Mouse (Mus musculus): ENCODE data around the gene Marveld1.
A peak's percentile ranks its signal among the peaks of the same experiment; 100 is the strongest.

The Marveld1 gene

DNA sequence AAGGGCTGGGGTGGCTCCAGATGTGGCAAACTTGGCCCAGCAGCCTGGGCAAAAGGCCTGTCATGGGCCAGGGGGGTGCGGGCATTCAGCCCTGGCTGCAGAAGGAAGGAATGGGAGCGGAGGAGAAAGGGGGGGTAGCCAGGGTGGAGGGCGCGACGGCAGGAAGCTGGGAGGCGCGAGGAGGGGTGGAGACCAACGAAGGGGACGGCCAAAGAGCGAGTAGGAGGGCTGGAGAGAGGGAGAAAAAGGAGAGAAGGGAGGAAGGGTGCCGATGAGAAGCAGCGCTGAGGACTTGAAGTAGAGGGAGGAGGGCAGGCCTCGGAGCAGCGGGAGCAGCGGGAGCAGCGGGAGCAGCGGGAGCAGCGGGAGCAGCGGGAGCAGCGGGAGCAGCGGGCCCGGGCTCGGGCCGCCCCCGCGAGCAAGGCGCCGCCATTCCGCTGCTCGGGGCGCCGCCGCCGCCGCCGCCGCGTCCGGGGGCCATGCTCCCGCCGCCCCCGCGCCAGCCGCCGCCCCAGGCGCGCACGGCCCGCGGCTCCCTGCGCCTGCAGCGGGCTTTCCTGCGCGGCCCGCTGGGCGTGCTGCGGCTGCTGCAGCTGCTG is at the start of gene Marveld1:
TSS of gene Marveld1 (plus strand) at position 231 of the 599 bp plus-strand sequence.
- peak; percentile 63 for DNase-seq (ENCODE audit: low read depth, low spot score)

DNA sequence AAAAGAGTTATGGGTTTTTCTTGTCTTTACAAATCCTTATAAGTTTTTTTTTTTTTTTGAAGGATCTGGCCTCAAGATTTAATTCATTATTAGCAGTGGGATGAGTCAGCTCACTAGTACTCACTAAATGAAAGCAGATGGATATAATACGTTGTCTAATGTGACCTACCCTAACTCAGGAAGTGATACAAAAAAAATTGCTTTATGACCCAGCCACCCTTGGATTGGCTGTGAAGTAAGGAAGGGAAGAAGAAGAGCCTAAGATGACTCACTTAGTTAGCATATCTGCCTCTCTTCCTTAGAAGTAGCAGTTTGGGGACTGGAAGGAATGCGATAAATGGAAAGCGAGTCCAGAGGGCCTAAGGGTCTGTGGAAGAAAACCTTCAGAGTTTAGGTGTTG is 47.8 kb upstream of the Marveld1 start:
- no peak for DNase-seq (ENCODE audit: low read depth, low spot score)

DNA sequence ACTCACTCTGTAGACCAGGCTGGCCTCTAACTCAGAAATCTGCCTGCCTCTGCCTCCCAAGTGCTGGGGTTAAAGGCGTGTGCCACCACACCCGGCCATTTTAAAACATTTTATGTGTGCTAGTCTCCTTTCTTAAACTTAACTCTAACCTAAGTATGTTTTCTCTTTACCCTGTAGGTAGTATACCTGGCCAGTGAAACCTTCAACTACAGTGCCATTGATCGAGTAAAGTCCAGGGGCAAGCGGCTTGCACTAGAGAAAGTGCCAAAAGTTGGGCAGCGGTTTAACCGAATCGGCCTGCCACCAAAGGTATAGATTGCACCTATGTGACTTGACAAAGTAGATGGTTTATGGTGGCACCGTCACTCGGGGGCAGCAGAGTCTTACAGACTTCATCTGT is 42.5 kb upstream of the Marveld1 start:
- DNase-seq (ENCODE audit: low read depth, low spot score), result peak; percentile 17

DNA sequence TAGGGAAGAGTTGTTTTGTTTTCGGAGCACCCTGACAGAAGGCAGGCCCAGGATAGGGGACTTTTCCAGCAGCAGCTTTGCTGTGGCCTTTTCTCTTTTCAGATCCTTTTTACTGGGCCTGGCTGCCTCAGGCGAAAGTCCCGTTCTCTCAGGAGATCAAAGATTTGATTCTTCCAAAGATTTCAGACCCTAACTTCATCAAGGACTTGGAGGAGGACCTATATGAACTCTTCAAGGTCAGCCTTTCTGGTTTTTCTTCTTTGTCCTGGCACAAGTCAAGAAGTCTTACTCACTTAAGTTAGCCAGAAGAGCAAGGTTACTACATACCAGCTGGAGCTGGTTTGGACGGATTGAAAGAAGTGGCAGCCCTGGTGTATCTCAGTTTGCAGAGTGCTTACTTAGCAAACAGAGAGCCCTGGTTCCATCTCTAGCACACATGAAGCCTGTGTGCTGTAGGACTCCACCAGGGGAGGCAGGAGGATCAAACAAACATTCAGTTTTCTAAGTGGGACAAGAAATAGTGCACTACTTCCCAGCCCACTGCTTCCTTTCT is 31.3 kb upstream of the Marveld1 start:
- no peak for DNase-seq (ENCODE audit: low read depth, low spot score)

DNA sequence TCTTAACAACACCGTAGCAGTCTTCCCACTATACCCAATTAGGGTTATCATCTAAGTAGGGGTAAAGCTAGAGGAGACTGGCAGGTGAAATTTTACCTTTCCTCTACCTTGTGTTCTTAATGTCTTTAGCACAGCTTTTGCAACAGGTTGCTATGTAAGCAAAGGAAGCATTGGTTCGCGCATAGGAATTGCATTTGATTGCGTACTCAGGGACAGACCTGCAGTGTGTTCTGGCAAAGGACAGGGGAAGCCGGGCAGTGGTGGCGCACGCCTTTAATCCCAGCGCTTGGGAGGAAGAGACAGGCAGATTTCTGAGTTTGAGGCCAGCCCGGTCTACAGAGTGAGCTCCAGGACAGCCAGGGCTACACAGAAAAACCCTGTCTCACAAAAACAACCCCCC is 29.1 kb upstream of the Marveld1 start:
- DNase-seq (ENCODE audit: low read depth, low spot score), result no peak

DNA sequence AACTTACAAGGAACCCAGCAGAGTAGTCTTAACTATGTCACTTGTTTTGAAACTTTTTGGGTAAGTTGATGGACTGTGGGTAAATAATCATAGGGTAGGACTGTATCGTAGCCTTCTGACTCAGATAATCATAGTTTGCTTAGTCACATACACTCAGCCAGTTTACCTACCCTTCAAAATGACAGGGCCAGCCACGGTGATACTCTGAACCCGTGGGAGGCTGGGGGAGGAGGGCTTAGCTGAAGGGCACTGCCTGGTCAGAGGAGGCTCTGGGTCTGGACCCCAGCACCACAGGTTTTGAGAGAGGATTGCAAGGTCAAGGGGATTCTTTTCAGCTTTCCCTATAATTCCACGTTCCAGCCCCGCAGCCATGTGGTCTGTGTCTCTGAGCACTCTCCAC is 28.6 kb upstream of the Marveld1 start:
- DNase-seq (ENCODE audit: low read depth, low spot score), result no peak

DNA sequence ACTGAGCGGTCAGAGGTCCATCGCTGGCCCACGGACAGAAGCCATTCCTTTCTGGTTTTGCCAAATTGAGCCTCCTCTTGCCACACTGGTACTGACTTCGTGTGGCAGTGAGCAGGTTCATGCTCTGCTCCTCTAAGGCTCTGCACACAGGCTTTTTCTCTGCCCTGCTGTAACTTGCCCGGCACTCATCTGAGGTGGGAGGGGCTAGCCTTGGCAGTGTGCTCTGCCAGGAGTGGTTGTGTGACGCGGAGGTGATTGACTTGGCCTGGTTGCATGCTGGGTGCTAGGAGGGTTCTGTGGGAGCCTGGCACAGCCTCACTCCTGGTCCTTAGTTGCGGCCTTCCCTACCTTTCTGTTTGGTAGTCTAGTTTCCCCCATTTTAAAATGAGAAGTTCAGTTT is 26.7 kb upstream of the Marveld1 start:
- DNase-seq (ENCODE audit: low read depth, low spot score), result no peak

DNA sequence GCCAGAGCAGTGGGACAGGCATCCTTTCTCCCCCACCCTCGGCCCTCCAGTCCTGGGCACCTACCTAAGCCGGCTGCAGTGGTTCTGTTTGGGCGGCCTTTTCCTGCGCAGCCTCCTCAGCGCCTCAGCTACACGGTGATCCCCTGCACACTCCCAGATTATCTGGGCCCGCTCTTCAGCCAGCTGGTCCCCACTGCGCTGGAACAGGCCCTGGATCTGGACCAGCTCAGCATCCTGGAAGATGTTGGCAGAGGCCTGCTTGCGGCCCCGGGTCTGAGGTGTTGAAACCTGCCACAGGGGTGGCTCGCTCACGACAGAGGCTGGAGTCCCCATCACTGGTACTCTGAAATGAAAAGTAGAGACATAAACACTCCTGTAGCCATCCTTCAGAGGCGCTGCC is 22.5 kb upstream of the Marveld1 start:
- DNase-seq (ENCODE audit: low read depth, low spot score), result no peak

DNA sequence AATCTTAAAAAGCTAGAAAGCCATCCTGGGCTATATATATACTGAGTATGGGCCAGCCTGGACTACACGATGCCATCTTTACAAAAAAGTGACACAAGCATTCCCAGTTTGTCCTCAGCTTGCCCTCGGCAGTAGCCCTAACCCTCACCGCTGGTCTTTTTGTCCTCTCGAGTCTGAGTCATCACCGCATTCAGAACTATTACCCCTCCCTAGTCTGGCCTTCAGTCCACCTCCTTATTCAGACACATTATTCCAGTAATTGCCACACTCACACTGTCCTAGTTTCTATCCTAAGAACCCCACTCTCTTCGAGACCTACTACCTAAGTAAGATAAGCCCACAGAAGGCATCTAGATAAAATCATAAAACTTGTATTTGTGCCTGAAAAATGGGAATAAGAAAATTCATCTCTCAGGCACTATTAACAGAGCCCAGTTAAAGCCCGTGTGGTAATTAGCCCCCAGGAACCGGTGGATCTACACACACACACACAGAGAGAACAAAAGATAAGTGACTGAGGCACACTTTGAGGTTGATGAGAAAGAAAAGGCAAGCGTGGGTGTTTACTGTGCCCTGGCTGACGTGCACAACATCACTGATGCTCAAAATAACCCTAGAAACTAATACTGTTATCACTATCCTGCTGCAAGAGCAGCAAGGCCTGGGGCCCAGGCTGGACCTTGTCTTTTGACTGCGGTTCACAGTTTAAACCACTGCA is 21.5 kb upstream of the Marveld1 start:
- DNase-seq (ENCODE audit: low read depth, low spot score), result no peak

DNA sequence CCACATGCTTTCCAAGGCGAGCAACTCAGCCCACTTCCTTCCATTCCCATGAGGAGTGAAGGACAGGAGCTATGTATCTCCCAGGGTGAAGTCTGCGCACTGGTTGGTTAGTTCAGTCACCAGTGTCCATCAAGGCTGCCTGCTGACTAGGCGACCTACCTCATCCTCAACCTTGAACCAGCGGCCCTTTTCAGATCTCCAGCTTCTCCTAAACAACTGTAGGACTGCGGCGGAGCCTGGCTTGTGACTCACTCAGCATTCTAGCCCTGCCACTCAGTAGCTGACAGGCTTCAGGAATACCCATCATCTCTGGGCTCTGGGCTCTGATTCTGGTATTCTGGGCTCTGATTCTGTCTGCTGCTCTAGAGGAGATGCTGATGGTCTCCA is 21.0 kb upstream of the Marveld1 start:
- no peak for DNase-seq (ENCODE audit: low read depth, low spot score)

DNA sequence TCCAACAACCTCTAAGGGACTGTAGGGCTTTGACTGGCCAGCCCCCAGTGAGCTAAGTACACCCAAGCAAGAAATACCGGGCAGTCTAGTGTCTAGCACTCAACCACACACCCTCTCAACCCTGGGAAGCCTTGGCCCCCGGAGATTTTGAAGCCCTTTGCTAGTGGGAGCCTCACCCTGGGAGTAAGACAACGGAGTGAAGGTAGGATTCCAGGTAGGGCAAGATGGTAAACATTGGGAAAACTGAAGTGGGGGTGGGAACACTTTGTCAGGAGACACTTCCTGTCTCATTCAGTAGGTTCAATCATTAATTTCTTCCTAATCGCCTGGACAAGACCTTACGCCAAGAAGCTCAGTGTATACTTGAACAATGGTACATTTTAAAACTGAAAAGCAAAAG is 20.2 kb upstream of the Marveld1 start:
- DNase-seq (ENCODE audit: low read depth, low spot score), result no peak

DNA sequence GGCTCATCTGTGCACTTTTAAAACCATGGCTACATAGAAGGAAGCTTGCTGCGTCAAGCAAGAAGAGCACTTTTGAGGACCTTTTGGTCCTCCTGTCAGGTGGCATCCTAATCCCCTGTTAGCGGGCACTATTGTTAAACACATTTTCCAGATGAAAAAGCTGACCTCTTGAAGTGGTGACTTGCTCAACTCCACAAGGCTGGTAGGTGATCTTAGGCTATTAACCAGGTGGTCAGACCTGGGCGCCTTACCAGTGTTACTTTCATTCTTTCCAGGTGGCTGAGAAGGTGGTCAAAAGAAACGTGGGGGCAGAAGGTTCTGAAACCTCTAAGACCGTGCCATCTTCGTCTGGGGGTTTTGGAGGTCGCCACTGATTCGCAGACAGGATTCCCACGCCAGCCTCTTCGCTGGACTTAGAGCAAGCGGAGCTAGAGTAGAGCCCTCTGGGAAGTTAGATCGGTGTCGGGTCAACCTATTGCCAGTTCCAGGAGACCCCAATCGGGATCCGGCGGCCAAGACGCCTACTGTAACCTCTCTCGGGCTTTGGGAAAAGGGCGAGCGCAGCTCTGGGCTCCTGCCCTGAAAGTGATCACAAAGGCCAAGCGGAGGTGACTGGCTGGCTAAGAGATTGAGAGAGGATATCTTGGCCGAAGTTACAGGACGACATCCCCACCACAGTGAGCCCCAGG is 19.0 kb upstream of the Marveld1 start:
- peak; percentile 29 for DNase-seq (ENCODE audit: low read depth, low spot score)

DNA sequence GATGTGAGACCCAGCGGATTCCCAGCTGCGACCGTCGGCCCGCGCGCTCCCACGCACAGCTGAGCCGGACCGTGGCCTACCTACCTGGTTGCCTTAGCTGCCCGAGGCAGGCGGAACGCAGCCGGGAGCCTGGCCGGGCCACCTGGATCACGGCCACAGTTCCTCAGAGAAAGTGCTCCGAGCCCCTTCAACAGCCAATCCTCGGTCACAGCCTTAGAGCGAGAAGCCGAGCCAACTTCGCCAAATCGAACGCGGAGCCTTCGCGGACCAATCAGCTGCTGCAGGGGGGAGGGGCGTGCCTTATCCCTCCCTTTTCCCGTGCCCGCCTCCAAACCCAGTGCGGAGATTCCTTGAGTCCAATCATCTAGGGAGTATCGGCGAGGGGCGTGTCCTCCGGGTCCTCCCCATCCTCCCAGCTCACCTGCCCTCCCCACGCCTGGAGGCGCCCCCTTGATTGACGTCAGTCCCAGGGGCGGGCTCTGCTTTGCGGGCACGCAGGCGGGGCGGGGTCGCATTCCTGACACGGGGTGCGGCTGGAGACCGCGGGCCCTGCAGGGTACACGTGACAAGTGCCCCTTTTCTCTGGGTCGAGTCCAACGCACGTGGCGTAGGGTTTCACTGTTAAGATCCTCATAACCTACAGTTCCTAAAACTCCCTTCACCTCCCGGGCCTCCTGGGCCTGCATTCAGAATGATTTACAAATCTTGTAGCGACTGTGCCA is 18.3 kb upstream of the Marveld1 start, which contains the start of gene Avpi1:
TSS of gene Avpi1 (minus strand) at position 273 of the 722 bp plus-strand sequence.
- DNase-seq (ENCODE audit: low read depth, low spot score), result peak; percentile 95

DNA sequence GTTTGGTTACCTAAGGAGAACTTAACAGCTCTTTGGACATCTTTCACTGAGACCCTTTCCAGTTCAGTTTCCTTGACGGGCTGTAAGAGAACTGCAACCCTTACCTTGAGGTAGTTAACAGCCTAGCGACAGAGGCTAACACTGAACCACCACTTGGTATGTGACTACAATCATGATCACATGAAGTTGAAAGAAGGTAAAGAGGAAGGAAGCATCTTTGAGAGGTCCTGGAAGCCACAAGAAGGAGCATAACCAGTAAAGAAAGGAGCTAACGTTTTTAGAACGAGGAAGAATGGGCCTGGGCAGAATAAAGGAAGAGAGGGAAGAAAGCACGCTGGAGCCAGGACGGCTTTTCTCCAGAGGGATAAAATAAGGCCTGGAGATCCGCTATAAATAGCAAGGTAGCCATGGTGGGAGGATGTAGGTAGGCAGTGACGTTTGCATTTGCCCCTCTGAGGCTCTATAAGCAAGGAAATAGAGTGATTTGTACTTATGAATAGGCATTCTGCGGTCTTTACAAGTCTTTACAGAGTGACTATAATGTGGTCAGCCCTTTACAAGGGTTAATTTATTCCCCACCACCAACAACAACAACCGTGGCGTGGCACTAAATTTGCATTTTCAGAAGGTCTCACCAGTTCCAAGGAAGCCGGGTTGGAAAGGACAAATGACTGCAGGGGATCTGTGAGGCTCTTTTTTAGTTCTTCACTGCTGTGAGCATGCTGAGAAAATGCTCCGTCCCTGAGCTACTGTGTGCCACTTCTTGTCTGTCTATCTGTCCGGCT is 17.5 kb upstream of the Marveld1 start:
- peak; percentile 39 for DNase-seq (ENCODE audit: low read depth, low spot score)

DNA sequence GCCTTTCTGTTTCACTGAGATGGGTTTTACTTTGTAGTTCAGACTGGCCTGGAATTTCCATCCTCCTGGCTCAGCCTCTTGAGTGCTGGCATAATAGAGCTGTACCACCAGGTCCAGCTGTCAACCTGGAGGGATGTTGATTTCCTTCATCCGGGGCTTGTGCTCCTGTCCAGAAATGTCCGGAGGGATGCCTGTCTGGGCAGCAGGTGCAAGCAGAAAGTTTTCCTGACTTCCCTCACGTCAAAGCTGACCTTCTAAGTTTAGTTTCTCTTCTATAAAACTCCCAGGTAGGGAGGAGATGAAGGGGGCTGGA is 16.9 kb upstream of the Marveld1 start:
- no peak for DNase-seq (ENCODE audit: low read depth, low spot score)

DNA sequence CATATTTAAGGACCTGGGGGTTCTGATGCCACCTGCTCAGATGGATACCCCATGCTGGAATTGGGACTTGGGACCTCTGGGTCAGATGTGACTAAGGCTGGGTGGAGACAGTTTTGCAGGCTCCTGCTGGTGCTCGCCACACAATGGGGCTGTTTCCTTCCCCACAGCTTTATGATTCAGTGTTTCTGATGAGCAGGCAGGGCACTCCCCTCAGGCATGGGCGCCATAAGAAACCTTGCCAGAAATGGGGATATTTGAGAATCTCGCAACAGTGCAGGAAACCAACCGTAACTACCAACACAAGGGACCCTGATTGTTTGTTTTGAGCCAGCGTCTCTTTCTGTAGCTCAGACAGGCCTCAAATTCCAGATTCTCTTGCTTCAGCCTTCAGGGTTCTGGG is 16.1 kb upstream of the Marveld1 start:
- DNase-seq (ENCODE audit: low read depth, low spot score), result no peak

DNA sequence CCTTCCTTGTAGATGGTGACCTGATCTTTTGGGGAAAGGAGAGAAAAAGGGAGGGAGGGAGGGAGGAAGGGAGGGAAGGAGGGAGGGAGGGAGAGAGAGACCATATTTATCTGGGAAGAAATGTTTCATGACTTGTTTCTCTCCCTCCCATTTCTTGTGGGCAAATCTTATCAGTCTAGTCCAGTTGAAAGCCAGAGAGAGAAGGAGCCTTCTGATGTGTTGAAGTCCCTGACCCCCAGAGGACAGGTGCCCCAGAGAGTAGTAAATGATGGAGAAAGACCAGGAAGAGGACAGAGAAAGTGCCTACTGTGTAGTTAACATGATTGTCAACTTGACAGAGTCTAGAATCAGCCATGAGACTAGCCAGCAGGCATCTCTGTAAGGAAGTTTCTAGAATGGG is 12.1 kb upstream of the Marveld1 start:
- no peak for DNase-seq (ENCODE audit: low read depth, low spot score)

DNA sequence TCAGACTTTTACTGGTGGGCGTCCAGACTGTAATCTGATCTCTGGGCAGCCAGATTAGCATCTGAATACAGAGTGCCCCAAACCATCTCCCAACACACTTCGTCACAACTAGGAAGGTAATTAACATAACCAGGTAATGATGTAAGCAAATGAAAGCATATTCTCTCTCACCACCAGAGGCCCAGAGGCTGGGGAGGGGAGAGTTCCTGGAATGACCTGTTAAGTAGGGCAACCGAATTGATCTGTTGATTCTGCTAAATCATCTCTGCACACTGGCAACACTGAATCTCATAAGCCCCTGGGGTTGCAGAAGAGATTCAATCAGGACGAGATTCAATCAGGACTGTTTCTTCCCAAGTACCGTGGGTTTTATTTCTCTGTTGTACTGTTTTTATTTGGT is 11.1 kb upstream of the Marveld1 start:
- no peak for DNase-seq (ENCODE audit: low read depth, low spot score)

DNA sequence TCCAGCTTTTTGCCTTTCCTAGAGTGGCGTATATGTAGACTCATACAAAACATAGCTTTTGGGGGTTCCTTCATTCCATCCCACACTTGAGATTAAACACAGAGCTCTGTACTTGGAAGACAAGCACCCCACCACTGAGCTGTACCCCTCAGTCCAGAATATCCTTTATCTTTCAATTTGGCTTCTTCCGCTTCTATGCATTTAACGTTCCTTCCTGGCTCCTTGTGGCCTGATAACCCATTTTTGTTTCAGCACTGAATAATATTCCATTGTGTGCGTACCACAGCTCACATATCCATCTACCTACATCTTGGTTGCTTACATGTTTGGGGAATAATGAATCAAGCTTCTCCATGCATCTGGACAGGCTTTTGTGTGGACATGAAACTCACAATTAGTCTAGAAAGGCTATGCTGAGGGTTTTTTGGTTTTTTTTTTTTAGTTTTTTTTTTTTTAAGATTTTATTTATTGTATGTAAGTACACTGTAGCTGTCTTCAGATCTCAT is 10.0 kb upstream of the Marveld1 start:
- no peak for DNase-seq (ENCODE audit: low read depth, low spot score)

DNA sequence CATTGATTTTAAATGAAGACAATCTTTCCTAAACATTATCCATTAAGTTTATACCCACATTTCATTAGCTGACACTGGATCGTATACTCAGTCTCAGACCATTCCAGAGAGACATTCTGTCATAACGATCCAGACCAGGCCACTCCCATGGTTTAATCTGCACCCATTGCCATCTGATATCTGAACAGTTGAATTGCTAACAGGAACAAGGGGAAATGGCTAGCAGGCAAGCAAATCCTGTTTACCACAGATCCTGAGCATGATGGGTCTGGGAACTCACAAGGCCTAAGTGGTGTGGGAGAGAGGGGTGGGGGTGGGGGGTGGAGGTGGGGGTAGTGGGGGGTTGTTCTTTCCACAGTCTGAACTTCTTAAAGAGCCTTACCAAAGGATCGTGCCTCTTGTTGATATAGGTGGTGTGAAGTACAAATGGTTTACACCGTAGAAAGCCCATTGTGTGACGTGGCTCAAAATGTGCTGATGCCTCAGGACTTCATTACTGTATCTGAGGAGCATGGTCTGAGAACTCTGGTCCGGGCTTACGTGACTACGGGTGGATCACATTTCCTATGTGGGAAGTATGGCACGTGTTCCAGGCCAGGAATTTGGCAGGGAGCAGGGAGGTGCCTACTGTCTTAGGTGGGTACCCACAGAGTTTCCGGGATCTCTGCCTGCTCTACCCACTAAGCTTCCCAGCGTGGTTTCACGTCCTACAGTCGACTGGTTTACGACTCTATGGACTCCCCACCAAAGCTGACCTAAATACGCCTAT is 8.5 kb upstream of the Marveld1 start:
- no peak for DNase-seq (ENCODE audit: low read depth, low spot score)

Measured in CD4-positive, CD25-positive, alpha-beta regulatory T cell, adult 2 months (primary cell).